In the genomic region with DNA sequence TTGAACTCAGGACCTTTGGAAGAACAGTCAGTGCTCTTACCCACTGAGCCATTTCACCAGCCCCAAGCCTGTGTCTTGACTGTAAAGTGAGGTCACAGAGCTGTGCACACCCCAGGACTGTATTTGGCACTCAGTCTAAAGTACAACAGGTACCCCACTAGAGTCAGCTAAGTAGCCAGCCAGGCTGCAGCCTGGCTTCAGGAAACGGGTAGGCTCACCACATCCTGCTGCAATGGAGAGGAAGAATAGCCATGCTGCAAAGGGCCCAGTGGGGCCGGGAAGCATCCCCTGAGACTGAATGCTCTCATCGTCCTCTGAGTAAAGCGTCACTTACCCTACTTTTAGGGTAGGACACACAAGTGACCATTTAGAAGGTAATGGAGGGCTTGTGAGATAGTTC, we compare ENCODE assay signal across 26 mouse cellular contexts. TPM values are rescaled to one million over a fixed set of nuclear protein-coding genes. Genes with fewer than 3 reads are reported as not detected.
DNase-seq lines count a peak whose midpoint lies in the region; ATAC-seq lines count a peak whose summit lies in the region.
"Had no signal": no experiment of that assay in that cellular context is flagged by ENCODE, and none has a peak within 500 bp of the region (broad histone marks: within the 10 kb centered on the region; RNA-seq: fewer than 3 reads in every experiment).

No protein-coding gene starts in this region.

- 84% methylated on average over 4 of the region's 4 CpGs for WGBS in hindbrain, embryonic 11.5 days
- WGBS in hindbrain, embryonic 12.5 days, result 87% methylated on average over 4 of the region's 4 CpGs
- WGBS in liver, embryonic 13.5 days (ENCODE audit: insufficient replicate concordance), result 59% methylated on average over 4 of the region's 4 CpGs
- WGBS in midbrain, embryonic 10.5 days, result 87% methylated on average over 4 of the region's 4 CpGs

- peaks cover 93% of the 10 kb centered on the region for H3K4me1 ChIP-seq in erythroblast, embryonic 14.5 days (ENCODE audit: control insufficient read depth)
- H3K4me1 ChIP-seq in hindbrain, embryonic 11.5 days (replicated peaks; ENCODE audit: control insufficient read depth, insufficient read depth, low read length), result no peaks in the 10 kb centered on the region
- no peaks in the 10 kb centered on the region for H3K4me1 ChIP-seq in hindbrain, embryonic 12.5 days
- peaks cover 84% of the 10 kb centered on the region for H3K4me1 ChIP-seq in liver, embryonic 13.5 days (replicated peaks)
- H3K4me1 ChIP-seq in midbrain, embryonic 10.5 days, result no peaks in the 10 kb centered on the region
- H3K4me1 ChIP-seq: forebrain, embryonic 12.5 days; kidney, embryonic 15.5 days; limb, embryonic 13.5 days; stomach, embryonic 15.5 days had no signal

- no peak overlapping the region for H3K4me2 ChIP-seq in hindbrain, embryonic 11.5 days (replicated peaks; ENCODE audit: low read depth, low read length)
- no peak overlapping the region for H3K4me2 ChIP-seq in hindbrain, embryonic 12.5 days (replicated peaks)
- peak overlapping the region; percentile 81 for H3K4me2 ChIP-seq in liver, embryonic 13.5 days
- H3K4me2 ChIP-seq: forebrain, embryonic 12.5 days; kidney, embryonic 15.5 days; limb, embryonic 13.5 days; midbrain, embryonic 11.5 days; stomach, embryonic 15.5 days had no signal

- H3K9ac ChIP-seq in hindbrain, embryonic 11.5 days (ENCODE audit: low read depth, low read length), result no peak overlapping the region
- H3K9ac ChIP-seq in hindbrain, embryonic 12.5 days, result no peak overlapping the region
- peak overlapping the region; percentile 81 for H3K9ac ChIP-seq in liver, embryonic 13.5 days
- H3K9ac ChIP-seq: forebrain, embryonic 12.5 days; kidney, embryonic 15.5 days; limb, embryonic 13.5 days; lung, embryonic 14.5 days; stomach, embryonic 15.5 days had no signal

- H3K27ac ChIP-seq in hindbrain, embryonic 11.5 days (ENCODE audit: low read depth, low read length), result no peak overlapping the region
- H3K27ac ChIP-seq in hindbrain, embryonic 12.5 days, result no peak overlapping the region
- H3K27ac ChIP-seq in liver, embryonic 13.5 days, result peak overlapping the region; percentile 100
- no peak overlapping the region for H3K27ac ChIP-seq in midbrain, embryonic 10.5 days (replicated peaks)
- H3K27ac ChIP-seq: forebrain, embryonic 12.5 days; kidney, embryonic 15.5 days; limb, embryonic 13.5 days; stomach, embryonic 15.5 days had no signal

- peaks cover 87% of the 10 kb centered on the region for H3K36me3 ChIP-seq in erythroblast, embryonic 14.5 days (ENCODE audit: control insufficient read depth)
- no peaks in the 10 kb centered on the region for H3K36me3 ChIP-seq in hindbrain, embryonic 11.5 days (ENCODE audit: control insufficient read depth, insufficient read depth, low read length)
- H3K36me3 ChIP-seq in hindbrain, embryonic 12.5 days, result peaks cover 12% of the 10 kb centered on the region
- peaks cover 71% of the 10 kb centered on the region for H3K36me3 ChIP-seq in liver, embryonic 13.5 days
- H3K36me3 ChIP-seq in midbrain, embryonic 10.5 days, result peaks cover 20% of the 10 kb centered on the region; the same call in 1 of the 2 replicates
- H3K36me3 ChIP-seq: stomach, embryonic 15.5 days had no signal

- H3K9me3 ChIP-seq in erythroblast, embryonic 14.5 days (ENCODE audit: control insufficient read depth, low read length), result peaks cover 4% of the 10 kb centered on the region; the same call in 1 of the 2 replicates
- no peaks in the 10 kb centered on the region for H3K9me3 ChIP-seq in hindbrain, embryonic 11.5 days (ENCODE audit: control insufficient read depth, low read length)
- no peaks in the 10 kb centered on the region for H3K9me3 ChIP-seq in hindbrain, embryonic 12.5 days (replicated peaks)
- no peaks in the 10 kb centered on the region for H3K9me3 ChIP-seq in liver, embryonic 13.5 days (replicated peaks)
- no peaks in the 10 kb centered on the region for H3K9me3 ChIP-seq in midbrain, embryonic 10.5 days (replicated peaks)
- H3K9me3 ChIP-seq: forebrain, embryonic 12.5 days; kidney, embryonic 15.5 days; limb, embryonic 13.5 days; stomach, embryonic 15.5 days had no signal

- H3K27me3 ChIP-seq in erythroblast, embryonic 14.5 days (ENCODE audit: control insufficient read depth), result no peaks in the 10 kb centered on the region
- no peaks in the 10 kb centered on the region for H3K27me3 ChIP-seq in hindbrain, embryonic 11.5 days (ENCODE audit: control insufficient read depth, insufficient read depth, low read length)
- H3K27me3 ChIP-seq in hindbrain, embryonic 12.5 days, result no peaks in the 10 kb centered on the region
- H3K27me3 ChIP-seq in liver, embryonic 13.5 days, result no peaks in the 10 kb centered on the region
- no peaks in the 10 kb centered on the region for H3K27me3 ChIP-seq in midbrain, embryonic 10.5 days (ENCODE audit: low read depth, poor library complexity, severe bottlenecking)
- H3K27me3 ChIP-seq: forebrain, embryonic 12.5 days; kidney, embryonic 15.5 days; limb, embryonic 13.5 days; stomach, embryonic 15.5 days had no signal

- H3K4me3 ChIP-seq in erythroblast, embryonic 14.5 days (replicated peaks), result peak overlapping the region; percentile 84
- H3K4me3 ChIP-seq in hindbrain, embryonic 11.5 days (ENCODE audit: low read depth, low read length), result 0 out of 2 replicates have a peak overlapping the region, but pooled peaks have one; percentile 4
- H3K4me3 ChIP-seq in hindbrain, embryonic 12.5 days, result no peak overlapping the region
- peak overlapping the region; percentile 74 for H3K4me3 ChIP-seq in liver, embryonic 13.5 days (replicated peaks)
- H3K4me3 ChIP-seq in midbrain, embryonic 10.5 days, result no peak overlapping the region
- H3K4me3 ChIP-seq: forebrain, embryonic 12.5 days; kidney, embryonic 15.5 days; limb, embryonic 13.5 days; stomach, embryonic 15.5 days had no signal

- DNase-seq in hindbrain, embryonic 11.5 days (ENCODE audit: low spot score), result no peak
- DNase-seq in liver, embryonic 13.5 days, result no peak
- no peak for DNase-seq in midbrain, embryonic 10.5 days (ENCODE audit: low spot score)
- no peak for DNase-seq in right cerebral cortex, postnatal 4 days
- DNase-seq: adrenal gland, postnatal 25 days; cerebellum, adult 9-10 months; kidney, postnatal 4 days; lung, embryonic 14.5 days; lung, postnatal 36 days; thymus, postnatal 25 days had no signal

- no peak for ATAC-seq in erythroblast, adult 5-6 weeks (replicated peaks; ENCODE audit: low FRiP score, poor library complexity, severe bottlenecking)
- no peak for ATAC-seq in hindbrain, embryonic 11.5 days (ENCODE audit: low FRiP score)
- no peak for ATAC-seq in hindbrain, embryonic 12.5 days (ENCODE audit: low FRiP score)
- ATAC-seq in liver, embryonic 13.5 days (ENCODE audit: low read depth), result no peak
- ATAC-seq: intestine, postnatal 0 days had no signal

RNA-seq across cellular contexts. Expression of a gene that starts 9.2 kb away (rescaled TPM):
- 4.2 and 9.5 TPM in 2 replicates for polyA plus RNA-seq in erythroblast, embryonic 14.5 days (2012)
- 20.7 and 26.1 TPM in 2 replicates for total RNA-seq in erythroblast, adult 5-6 weeks (2015; ENCODE audit: low replicate concordance)
- 21.2 and 30.1 TPM in 2 replicates for total RNA-seq in erythroblast, adult 5-6 weeks (2017; ENCODE audit: low replicate concordance)
- polyA plus RNA-seq in hindbrain, embryonic 11.5 days (2014; fragmentation: Nextera tagmentation; extraction: Ambion mirVana), result 160 TPM in 2 replicates
- 136 and 143 TPM in 2 replicates for polyA plus RNA-seq in hindbrain, embryonic 12.5 days (2016; fragmentation: Nextera tagmentation; extraction: Ambion mirVana)
- polyA plus RNA-seq in liver, embryonic 13.5 days (2015; fragmentation: Nextera tagmentation; extraction: Ambion mirVana), result 121 and 142 TPM in 2 replicates
- polyA plus RNA-seq in midbrain, embryonic 10.5 days (2016; fragmentation: Nextera tagmentation; extraction: Ambion mirVana), result 167 and 188 TPM in 2 replicates

RNA-seq across cellular contexts. Expression of a gene that starts 10.0 kb away (rescaled TPM):
- 6.4 and 8.3 TPM in 2 replicates for polyA plus RNA-seq in erythroblast, embryonic 14.5 days (2012)
- total RNA-seq in erythroblast, adult 5-6 weeks (2015; ENCODE audit: low replicate concordance), result 195 and 213 TPM in 2 replicates
- 278 and 315 TPM in 2 replicates for total RNA-seq in erythroblast, adult 5-6 weeks (2017; ENCODE audit: low replicate concordance)
- polyA plus RNA-seq in hindbrain, embryonic 11.5 days (2014; fragmentation: Nextera tagmentation; extraction: Ambion mirVana), result 39.5 and 42.8 TPM in 2 replicates
- polyA plus RNA-seq in hindbrain, embryonic 12.5 days (2016; fragmentation: Nextera tagmentation; extraction: Ambion mirVana), result 37.4 and 45.1 TPM in 2 replicates
- 184 and 196 TPM in 2 replicates for polyA plus RNA-seq in liver, embryonic 13.5 days (2015; fragmentation: Nextera tagmentation; extraction: Ambion mirVana)
- 37.2 and 38.7 TPM in 2 replicates for polyA plus RNA-seq in midbrain, embryonic 10.5 days (2016; fragmentation: Nextera tagmentation; extraction: Ambion mirVana)

RNA-seq across cellular contexts. Expression of a gene that starts 20.0 kb away (rescaled TPM):
- 0.02 TPM in 1 of 2 replicates, not detected in the other for polyA plus RNA-seq in erythroblast, embryonic 14.5 days (2012)
- total RNA-seq in erythroblast, adult 5-6 weeks (2015; ENCODE audit: low replicate concordance), result 0.38 and 1.0 TPM in 2 replicates
- 2.1 and 3.8 TPM in 2 replicates for total RNA-seq in erythroblast, adult 5-6 weeks (2017; ENCODE audit: low replicate concordance)
- polyA plus RNA-seq in hindbrain, embryonic 11.5 days (2014; fragmentation: Nextera tagmentation; extraction: Ambion mirVana), result not detected in 2 replicates
- 0.25 TPM in 1 of 2 replicates, not detected in the other for polyA plus RNA-seq in hindbrain, embryonic 12.5 days (2016; fragmentation: Nextera tagmentation; extraction: Ambion mirVana)
- polyA plus RNA-seq in liver, embryonic 13.5 days (2015; fragmentation: Nextera tagmentation; extraction: Ambion mirVana), result 0.09 TPM in 1 of 2 replicates, not detected in the other
- 0.10 TPM in 1 of 2 replicates, not detected in the other for polyA plus RNA-seq in midbrain, embryonic 10.5 days (2016; fragmentation: Nextera tagmentation; extraction: Ambion mirVana)
- total RNA-seq: adrenal gland, postnatal 25 days; gastrocnemius, adult 18-20 months; gastrocnemius, postnatal 4 days; hematopoietic stem cell, adult 5-6 weeks; left cerebral cortex, adult 18-20 months; left cerebral cortex, postnatal 25 days; midbrain, postnatal 0 days had no signal
- polyA plus RNA-seq: forebrain, embryonic 12.5 days; heart, embryonic 16.5 days; intestine, postnatal 0 days; limb, embryonic 13.5 days; midbrain, embryonic 11.5 days; midbrain, postnatal 0 days; stomach, embryonic 15.5 days had no signal

Comparison
In these comparisons a context has a peak if more than half of its experiments do, and no peak if none do; other contexts are left out.
1. H3K4me3 ChIP-seq: peak in erythroblast, embryonic 14.5 days (single experiment), hindbrain, embryonic 11.5 days (single experiment) and liver, embryonic 13.5 days (single experiment); none in hindbrain, embryonic 12.5 days (single experiment) and midbrain, embryonic 10.5 days (single experiment).
2. RNA of a gene that starts 9.2 kb away (polyA plus RNA-seq): 167 to 188 TPM in midbrain, embryonic 10.5 days, 160 TPM in hindbrain, embryonic 11.5 days, 136 to 143 TPM in hindbrain, embryonic 12.5 days and 121 to 142 TPM in liver, embryonic 13.5 days; 4.2 to 9.5 TPM in erythroblast, embryonic 14.5 days; every median in the first group is over 10 times any median in the second.